Mouse (Mus musculus) Muller cell, postnatal 12 days (primary cell): ENCODE data around the gene Orai1.
"Not testable (repeated sequence)": the region's sequence is repeated elsewhere in the genome, so short reads cannot be mapped to it uniquely, and the experiment has no call there.

ENCODE experiments used
- DNase-seq: peaks from one replicate; pipeline ENCODE4 v3.0.0-alpha.2; 2015; ENCODE audit errors: inconsistent ontology term

Orai1 gene

GRCm38 (mm10) chr5:123014753-123015701 is at the start of gene Orai1:
TSS of gene Orai1 (plus strand) at chr5:123015074.
- peak; percentile 99 for DNase-seq

GRCm38 (mm10) chr5:122965427-122965826 is 49.4 kb upstream of the Orai1 start:
- no peak for DNase-seq

- peak; percentile 81 for DNase-seq
Measured at GRCm38 (mm10) chr5:122968322-122968721, 46.6 kb upstream of the Orai1 start.

- no peak for DNase-seq
Measured at GRCm38 (mm10) chr5:122970056-122970455, 44.8 kb upstream of the Orai1 start.

- DNase-seq = no peak
Measured at GRCm38 (mm10) chr5:122971438-122971837, 43.4 kb upstream of the Orai1 start.

GRCm38 (mm10) chr5:122972116-122972515 is 42.8 kb upstream of the Orai1 start:
- peak; percentile 46 for DNase-seq

- DNase-seq = not testable (repeated sequence)
Measured at GRCm38 (mm10) chr5:122974701-122975100, 40.2 kb upstream of the Orai1 start.

GRCm38 (mm10) chr5:122978970-122979369 is 35.9 kb upstream of the Orai1 start:
- no peak for DNase-seq

- DNase-seq = no peak
Measured at GRCm38 (mm10) chr5:122984483-122984882, 30.4 kb upstream of the Orai1 start.

GRCm38 (mm10) chr5:122985276-122985675 is 29.6 kb upstream of the Orai1 start:
- DNase-seq = no peak

- DNase-seq = peak; percentile 52
Measured at GRCm38 (mm10) chr5:122986091-122986493, 28.8 kb upstream of the Orai1 start.

- peak; percentile 66 for DNase-seq
Measured at GRCm38 (mm10) chr5:122987211-122988020, 27.5 kb upstream of the Orai1 start.

GRCm38 (mm10) chr5:122988021-122988751 is 26.7 kb upstream of the Orai1 start:
- DNase-seq = peak; percentile 48

- DNase-seq = peak; percentile 68
Measured at GRCm38 (mm10) chr5:122989001-122989525, 25.8 kb upstream of the Orai1 start.

- DNase-seq = peak; percentile 45
Measured at GRCm38 (mm10) chr5:122989551-122990330, 25.1 kb upstream of the Orai1 start, which contains the start of gene Kdm2b. TSS of gene Kdm2b (minus strand) at chr5:122989823.

GRCm38 (mm10) chr5:122990411-122991160 is 24.3 kb upstream of the Orai1 start:
- DNase-seq = peak; percentile 45

- peak; percentile 79 for DNase-seq
Measured at GRCm38 (mm10) chr5:122991350-122992004, 23.4 kb upstream of the Orai1 start.

GRCm38 (mm10) chr5:122993811-122994210 is 21.1 kb upstream of the Orai1 start:
- no peak for DNase-seq

GRCm38 (mm10) chr5:122994303-122994846 is 20.5 kb upstream of the Orai1 start:
- DNase-seq = peak; percentile 92
